Mouse (Mus musculus) urinary bladder, postnatal 14 days (tissue): ENCODE results near the gene Serpind1.
A peak's percentile ranks its signal among the peaks of the same experiment; 100 is the strongest.

Source experiments
- DNase-seq: peaks from one replicate; pipeline ENCODE4 v3.0.0; 2021; ENCODE audit warnings: low spot score

The Serpind1 gene

GRCm38 (mm10) chr16:17346766-17347165 lies 15.6 kb downstream of the Serpind1 start:
- DNase-seq = no peak

- no peak for DNase-seq
Observed at GRCm38 (mm10) chr16:17356031-17356430, 24.9 kb downstream of the Serpind1 start.

GRCm38 (mm10) chr16:17358787-17359186 lies 27.6 kb downstream of the Serpind1 start:
- DNase-seq = no peak

GRCm38 (mm10) chr16:17382306-17382705 lies 51.1 kb downstream of the Serpind1 start:
- DNase-seq = no peak

GRCm38 (mm10) chr16:17383594-17384326 lies 52.6 kb downstream of the Serpind1 start:
- no peak for DNase-seq

- DNase-seq = peak; percentile 29
Observed at GRCm38 (mm10) chr16:17392784-17393183, 61.6 kb downstream of the Serpind1 start.
